Mouse (Mus musculus) myocyte (in vitro differentiated cells): Measurements from ENCODE around the gene Mmp11. TPM values are rescaled to one million over a fixed set of nuclear protein-coding genes. Genes with fewer than 3 reads are reported as not detected.

Experiments
- H3K27me3 ChIP-seq: one replicate; pipeline ENCODE4 v1.6.1; 2011; ENCODE audit not compliant: control insufficient read depth, insufficient read depth, insufficient read length
- H3K36me3 ChIP-seq: one replicate; pipeline ENCODE4 v1.6.1; 2011; ENCODE audit not compliant: control insufficient read depth, insufficient read depth
- H3K4me2 ChIP-seq: one replicate; pipeline ENCODE4 v1.6.1; 2011; ENCODE audit warnings: low read depth, control low read depth
- H3K4me3 ChIP-seq: one replicate; pipeline ENCODE4 v1.5.1; 2011; ENCODE audit warnings: mild to moderate bottlenecking, control low read depth, moderate library complexity
- H3K79me2 ChIP-seq: one replicate; pipeline ENCODE4 v1.6.1; 2011; ENCODE audit not compliant: control insufficient read depth, insufficient read depth
- H3ac ChIP-seq: one replicate; pipeline ENCODE4 v1.6.1; 2011; ENCODE audit not compliant: control insufficient read depth, insufficient read length
- CEBPB ChIP-seq: IDR thresholded peaks from 2 replicates; pipeline ENCODE4 v1.6.1; 2011; ENCODE audit warnings: mild to moderate bottlenecking, moderate library complexity; ENCODE audit not compliant: poor library complexity, insufficient read depth, severe bottlenecking
- E2F4 ChIP-seq: IDR thresholded peaks from one replicate; pipeline ENCODE4 v1.6.1; 2011; ENCODE audit warnings: mild to moderate bottlenecking, control low read depth, moderate library complexity; ENCODE audit not compliant: insufficient read depth
- MAX ChIP-seq: IDR thresholded peaks from one replicate; pipeline ENCODE4 v1.6.1; 2011; ENCODE audit warnings: low read depth, mild to moderate bottlenecking, control low read depth
- MYOD1 ChIP-seq, 3 experiments: IDR thresholded peaks; one replicate each; pipeline ENCODE4 v1.6.1; 2011; ENCODE audit warnings: control low read depth in 2 of 3, low read depth in 2 of 3, mild to moderate bottlenecking in 2 of 3, moderate library complexity in 1 of 3; ENCODE audit not compliant: insufficient read length in 2 of 3, control insufficient read depth in 1 of 3
- MYOG ChIP-seq, 3 experiments: IDR thresholded peaks; one replicate each; pipeline ENCODE4 v1.6.1; 2011; ENCODE audit warnings: control low read depth in 2 of 3, low read depth in 2 of 3, mild to moderate bottlenecking in 2 of 3; ENCODE audit not compliant: insufficient read length in 2 of 3, control insufficient read depth in 1 of 3, insufficient read depth in 1 of 3
- POLR2A ChIP-seq: IDR thresholded peaks from one replicate; pipeline ENCODE4 v1.6.1; 2011; ENCODE audit warnings: low read depth, mild to moderate bottlenecking, control low read depth, moderate library complexity; ENCODE audit not compliant: insufficient read length
- POLR2AphosphoS2 ChIP-seq: IDR thresholded peaks from one replicate; pipeline ENCODE4 v1.6.1; 2011; ENCODE audit warnings: low read depth, control low read depth; ENCODE audit not compliant: insufficient read length
- REST ChIP-seq: IDR thresholded peaks from one replicate; pipeline ENCODE4 v1.6.1; 2011; ENCODE audit warnings: mild to moderate bottlenecking, control low read depth, moderate library complexity; ENCODE audit not compliant: insufficient read depth, insufficient read length
- SRF ChIP-seq: IDR thresholded peaks from one replicate; pipeline ENCODE4 v1.6.1; 2011; ENCODE audit warnings: low read depth; ENCODE audit not compliant: control insufficient read depth, insufficient read length
- TCF12 ChIP-seq: IDR thresholded peaks from one replicate; pipeline ENCODE4 v1.6.1; 2011; ENCODE audit warnings: mild to moderate bottlenecking, control low read depth; ENCODE audit not compliant: poor library complexity, insufficient read depth, severe bottlenecking
- TCF3 ChIP-seq: IDR thresholded peaks from one replicate; pipeline ENCODE4 v1.6.1; 2011; ENCODE audit warnings: low read depth, control low read depth; ENCODE audit not compliant: insufficient read length
- USF1 ChIP-seq: IDR thresholded peaks from one replicate; pipeline ENCODE4 v1.6.1; 2011; ENCODE audit warnings: low read depth, mild to moderate bottlenecking, control low read depth, moderate library complexity
- polyA plus RNA-seq: library from polyadenylated mRNA; unstranded; fragments of >200 nt; fragmentation: generic; extraction: Trizol; gene quantifications from one replicate; pipeline ENCODE4 v1.2.1, GENCODE M21; 2012; ENCODE audit warnings: missing spikeins

The Mmp11 gene
- polyA plus RNA-seq, 1 experiment = 121 TPM

DNA sequence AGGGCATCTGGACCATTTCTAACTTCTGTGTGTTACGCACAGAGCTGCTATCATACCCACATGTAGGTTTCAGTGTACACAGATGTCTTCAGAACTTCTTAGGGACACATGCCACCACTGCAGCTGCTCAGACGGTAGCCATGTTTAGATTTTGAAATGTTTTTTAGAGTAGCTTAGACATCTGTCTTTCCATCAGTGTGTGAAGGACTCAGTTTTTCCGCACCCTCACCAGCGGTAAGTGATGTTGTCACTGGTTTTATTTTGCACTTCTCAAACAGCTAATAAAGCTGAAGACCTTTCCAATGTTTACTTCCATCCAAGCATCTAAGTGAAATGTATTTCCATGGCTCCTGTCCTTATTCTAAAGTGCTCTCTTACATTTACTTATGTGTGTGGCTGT lies 29.4 kb downstream of the Mmp11 start:
- H3K36me3 ChIP-seq = peaks cover 83% of the 10 kb centered on the region
- H3K79me2 ChIP-seq = peaks cover 6% of the 10 kb centered on the region
- H3K4me3 ChIP-seq = no peak overlapping the region
- H3K4me2 ChIP-seq = no peak overlapping the region
- no peak overlapping the region for H3ac ChIP-seq
- no peaks in the 10 kb centered on the region for H3K27me3 ChIP-seq
- no peak for TF ChIP-seq TCF3
- TF ChIP-seq MAX = no peak
- no peak for TF ChIP-seq POLR2A
- no peak for TF ChIP-seq CEBPB
- no peak for TF ChIP-seq E2F4
- no peak for TF ChIP-seq MYOG (IDR thresholded peaks at IDR 0.05; ENCODE audit: control insufficient read depth in 1 of 3, insufficient read depth in 1 of 3, insufficient read length in 2 of 3, low read depth in 2 of 3)
- TF ChIP-seq POLR2AphosphoS2 = no peak
- no peak for TF ChIP-seq TCF12
- TF ChIP-seq REST = no peak
- no peak for TF ChIP-seq MYOD1 (IDR thresholded peaks at IDR 0.05; ENCODE audit: control insufficient read depth in 1 of 3, insufficient read length in 2 of 3, low read depth in 2 of 3)
- TF ChIP-seq USF1 = no peak

DNA sequence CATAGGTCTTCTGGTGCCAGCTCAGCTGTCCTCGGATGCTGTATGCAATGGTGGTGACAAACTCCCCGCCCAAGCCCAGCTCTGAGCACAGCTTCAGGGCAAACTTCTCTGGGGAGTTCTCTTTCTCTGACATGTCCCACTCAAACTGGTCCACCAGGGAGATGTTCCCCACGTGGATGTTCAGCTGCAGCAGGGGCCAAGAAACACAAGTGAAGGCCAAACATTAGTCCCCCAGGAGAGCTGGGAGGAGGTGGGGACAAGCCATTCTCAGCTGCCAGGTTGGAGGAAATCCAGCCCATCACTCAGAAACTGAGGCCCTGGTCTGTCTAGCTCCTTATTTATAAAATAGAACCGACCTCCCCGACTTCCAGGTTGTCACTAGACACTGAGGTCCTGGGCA lies 31.9 kb downstream of the Mmp11 start:
- Histone ChIP-seq H3ac (no peak overlapping the region), H3K27me3 (no peaks in the 10 kb centered on the region), H3K4me2 (no peak overlapping the region), H3K79me2 (peaks cover 10% of the 10 kb centered on the region), H3K4me3 (no peak overlapping the region), H3K36me3 (peaks cover 72% of the 10 kb centered on the region)
- TF ChIP-seq POLR2AphosphoS2 (no peak), TCF12 (no peak), MYOG (IDR thresholded peaks at IDR 0.05; ENCODE audit: control insufficient read depth in 1 of 3, insufficient read depth in 1 of 3, insufficient read length in 2 of 3, low read depth in 2 of 3) (no peak), E2F4 (no peak), MYOD1 (IDR thresholded peaks at IDR 0.05; ENCODE audit: control insufficient read depth in 1 of 3, insufficient read length in 2 of 3, low read depth in 2 of 3) (no peak), MAX (no peak), POLR2A (no peak), USF1 (no peak), TCF3 (no peak), SRF (no peak), REST (no peak), CEBPB (no peak)

DNA sequence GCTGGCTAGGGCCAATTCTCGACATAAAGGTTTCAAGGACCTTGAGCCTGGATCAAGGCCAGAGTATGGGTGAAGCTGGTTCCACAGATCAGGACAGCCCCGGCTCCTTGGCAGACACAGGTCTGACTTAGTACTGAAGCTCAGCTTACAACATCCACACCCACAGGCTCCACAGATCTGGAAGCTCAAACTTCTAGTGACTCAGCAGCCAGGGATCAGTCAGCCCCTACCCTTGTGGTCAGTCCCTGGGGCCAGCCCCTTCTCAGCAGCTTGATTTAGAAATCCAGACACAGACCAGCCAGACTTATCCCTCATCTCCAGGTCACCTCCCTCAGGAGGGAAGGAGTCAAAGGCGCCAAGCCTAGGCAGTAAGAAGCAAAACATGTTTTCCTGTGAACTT lies 37.5 kb downstream of the Mmp11 start:
- no peak overlapping the region for H3K4me3 ChIP-seq
- H3K79me2 ChIP-seq = peaks cover 10% of the 10 kb centered on the region
- H3K4me2 ChIP-seq = peak overlapping the region; percentile 64
- no peaks in the 10 kb centered on the region for H3K27me3 ChIP-seq
- TF ChIP-seq E2F4 (no peak), MYOG (IDR thresholded peaks at IDR 0.05; ENCODE audit: control insufficient read depth in 1 of 3, insufficient read depth in 1 of 3, insufficient read length in 2 of 3, low read depth in 2 of 3) (peak in 1 of 3 experiments; percentile 45), POLR2A (peak; percentile 24), REST (no peak), SRF (peak; percentile 36)
- peaks cover 36% of the 10 kb centered on the region for H3K36me3 ChIP-seq
- H3ac ChIP-seq = no peak overlapping the region

DNA sequence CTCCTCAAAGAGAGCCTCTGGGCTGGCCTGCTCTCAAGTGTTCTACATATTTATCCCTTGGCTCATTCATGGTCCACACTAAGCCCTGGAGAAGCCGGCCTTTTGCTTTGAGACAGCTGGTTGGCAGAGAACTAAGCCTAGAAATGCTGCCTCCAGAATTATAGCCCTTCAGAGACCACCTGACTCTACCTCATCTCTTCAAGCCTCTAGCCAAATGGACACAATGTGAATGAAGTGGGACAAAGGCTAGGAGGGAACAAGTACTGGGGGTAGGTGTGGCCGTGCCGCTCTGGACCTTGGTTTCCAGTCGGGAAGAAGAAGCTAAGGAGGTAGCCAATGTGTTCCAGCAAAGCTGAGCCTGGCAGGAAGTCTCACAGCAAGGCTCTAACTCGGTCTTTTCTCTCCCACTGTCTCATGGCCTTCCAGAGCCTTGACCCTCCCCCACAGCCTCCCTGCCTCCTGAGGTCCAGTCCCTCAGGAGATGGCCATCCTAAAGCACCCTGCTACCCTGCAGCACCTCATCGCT lies 38.2 kb downstream of the Mmp11 start:
- peak in 2 of 3 experiments; percentile 19 to 60 for TF ChIP-seq MYOG (IDR thresholded peaks at IDR 0.05; ENCODE audit: control insufficient read depth in 1 of 3, insufficient read depth in 1 of 3, insufficient read length in 2 of 3, low read depth in 2 of 3)
- TF ChIP-seq TCF12 = no peak
- Histone ChIP-seq H3K36me3 (peaks cover 30% of the 10 kb centered on the region), H3K4me3 (no peak overlapping the region), H3ac (no peak overlapping the region), H3K4me2 (peak overlapping the region; percentile 64), H3K27me3 (no peaks in the 10 kb centered on the region), H3K79me2 (peaks cover 10% of the 10 kb centered on the region)

DNA sequence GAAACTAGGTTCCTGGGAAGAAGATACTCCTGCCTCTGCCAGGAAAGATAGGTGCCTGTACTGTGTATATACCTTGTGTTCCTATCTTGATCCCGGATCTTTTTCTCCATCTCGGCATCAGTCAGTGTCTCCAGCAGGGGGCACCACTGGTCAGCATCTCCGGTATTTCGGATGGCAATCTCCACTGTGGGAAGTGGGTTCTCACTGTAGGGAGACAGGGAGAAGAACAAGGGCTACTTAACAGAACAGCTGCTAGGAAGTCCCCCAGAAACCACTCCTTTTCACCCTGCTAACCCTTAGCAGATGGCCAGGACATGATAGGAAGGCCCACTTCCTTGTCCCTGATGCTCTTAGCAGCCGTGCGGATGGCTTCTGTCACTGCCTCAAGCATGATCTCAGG lies 38.9 kb downstream of the Mmp11 start:
- no peak for TF ChIP-seq SRF
- no peak for TF ChIP-seq CEBPB
- TF ChIP-seq REST = no peak
- no peak for TF ChIP-seq POLR2AphosphoS2
- TF ChIP-seq MYOD1 (IDR thresholded peaks at IDR 0.05; ENCODE audit: control insufficient read depth in 1 of 3, insufficient read length in 2 of 3, low read depth in 2 of 3) = peak in 2 of 3 experiments; percentile 51 to 66
- TF ChIP-seq POLR2A = no peak
- no peak for TF ChIP-seq USF1
- no peak for TF ChIP-seq TCF3
- peak in 2 of 3 experiments; percentile 47 to 67 for TF ChIP-seq MYOG (IDR thresholded peaks at IDR 0.05; ENCODE audit: control insufficient read depth in 1 of 3, insufficient read depth in 1 of 3, insufficient read length in 2 of 3, low read depth in 2 of 3)
- TF ChIP-seq E2F4 = no peak
- TF ChIP-seq MAX = no peak
- peak; percentile 10 for TF ChIP-seq TCF12
- Histone ChIP-seq H3K79me2 (peaks cover 9% of the 10 kb centered on the region), H3K36me3 (peaks cover 23% of the 10 kb centered on the region), H3K4me3 (no peak overlapping the region), H3ac (no peak overlapping the region), H3K4me2 (peak overlapping the region; percentile 64), H3K27me3 (no peaks in the 10 kb centered on the region)
